Mouse (Mus musculus) testis, adult 2 months (tissue): ENCODE results near the gene Rhobtb3.

Experiments
- CTCF ChIP-seq: fragments of 200-500 bp; IDR thresholded peaks from 2 replicates; pipeline ENCODE4 v1.5.1; 2012; ENCODE audit warnings: low read depth, mild to moderate bottlenecking, inconsistent platforms, low read length, moderate library complexity; ENCODE audit not compliant: control insufficient read depth, insufficient read depth, insufficient replicate concordance
- POLR2A ChIP-seq: fragments of 200-500 bp; IDR thresholded peaks from 2 replicates; pipeline ENCODE4 v1.6.1; 2012; ENCODE audit warnings: low read depth, mild to moderate bottlenecking, inconsistent platforms, low read length, moderate library complexity; ENCODE audit not compliant: control insufficient read depth

GRCm38 (mm10) chr13:75880501-75880900 lies 63.2 kb downstream of the Rhobtb3 start:
- TF ChIP-seq CTCF (no peak), POLR2A (no peak)
